In the genomic region with DNA sequence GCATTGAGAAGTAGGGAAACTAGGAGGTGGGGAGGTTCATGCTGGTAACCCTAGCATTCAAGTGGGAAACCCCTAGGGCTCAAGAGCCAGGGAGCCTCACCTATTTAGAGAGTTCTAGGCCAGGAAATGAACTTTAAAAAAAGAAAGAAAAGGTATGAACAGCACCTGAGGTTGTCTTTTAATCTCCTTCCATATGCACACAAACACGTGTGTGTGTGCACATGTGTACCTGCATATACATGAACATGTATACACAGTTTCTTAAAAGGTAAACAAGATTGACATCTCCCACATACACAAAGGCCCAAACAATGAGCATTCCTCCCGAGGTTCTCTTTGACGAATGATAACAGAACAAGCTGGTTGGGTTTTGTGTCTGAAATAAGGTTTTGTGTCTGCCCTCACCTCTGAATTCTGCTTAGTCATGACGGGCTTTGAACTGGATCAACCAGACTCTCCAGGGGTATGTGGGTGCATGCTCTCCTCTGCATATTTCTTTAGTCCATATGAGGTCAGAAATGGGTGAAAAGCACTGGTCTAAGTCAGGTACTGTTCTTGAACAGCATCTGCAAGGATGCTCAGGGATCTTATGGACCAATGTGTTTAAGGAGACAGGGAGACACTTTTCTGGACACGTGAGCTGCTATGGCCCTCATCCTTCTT, we compare ENCODE assay signal across 12 mouse cellular contexts. TPM values are rescaled to one million over a fixed set of nuclear protein-coding genes. Genes with fewer than 3 reads are reported as not detected.
A peak's percentile ranks its signal among the peaks of the same experiment; 100 is the strongest.
DNase-seq lines count a peak whose midpoint lies in the region; ATAC-seq and TF ChIP-seq lines count a peak whose summit lies in the region.
"Had no signal": no experiment of that assay in that cellular context is flagged by ENCODE, and none has a peak within 500 bp of the region (broad histone marks: within the 10 kb centered on the region; RNA-seq: fewer than 3 reads in every experiment).

No protein-coding gene starts in this region.

- WGBS in lung, embryonic 14.5 days: 70% methylated on average over 5 of the region's 5 CpGs
- 55% methylated on average over 5 of the region's 5 CpGs for WGBS in lung, adult 2 months
- WGBS in liver, postnatal 0 days (ENCODE audit: insufficient replicate concordance): 76% methylated on average over 5 of the region's 5 CpGs
- 83% methylated on average over 5 of the region's 5 CpGs for WGBS in forebrain, embryonic 16.5 days

- no peak for TF ChIP-seq EP300 in liver, postnatal 0 days (IDR thresholded peaks at IDR 0.05; ENCODE audit: low read depth)

- no peak for ATAC-seq in lung, embryonic 14.5 days (ENCODE audit: insufficient read depth)
- no peak for ATAC-seq in liver, postnatal 0 days
- no peak for ATAC-seq in forebrain, embryonic 16.5 days
- ATAC-seq: hindbrain, postnatal 0 days had no signal

- 0 out of 2 replicates have a peak, but pooled peaks cover 7% of the 10 kb centered on the region for H3K36me3 ChIP-seq in lung, embryonic 14.5 days (ENCODE audit: insufficient read depth)
- no peaks in the 10 kb centered on the region for H3K36me3 ChIP-seq in ES-E14 (ENCODE audit: control insufficient read depth, insufficient read depth, low read length, poor library complexity, severe bottlenecking)
- peaks cover 7% of the 10 kb centered on the region for H3K36me3 ChIP-seq in liver, postnatal 0 days (replicated peaks; ENCODE audit: insufficient read depth, low read length)
- H3K36me3 ChIP-seq in forebrain, embryonic 16.5 days (ENCODE audit: control insufficient read depth, insufficient read depth): no peaks in the 10 kb centered on the region; the same call in 1 of the 2 replicates

- H3K27me3 ChIP-seq in lung, embryonic 14.5 days (ENCODE audit: insufficient read depth, low read length): no peaks in the 10 kb centered on the region
- H3K27me3 ChIP-seq in liver, postnatal 0 days (ENCODE audit: insufficient read depth, low read length): no peaks in the 10 kb centered on the region
- H3K27me3 ChIP-seq in forebrain, embryonic 16.5 days (replicated peaks; ENCODE audit: control insufficient read depth, insufficient read depth, low read length): no peaks in the 10 kb centered on the region
- H3K27me3 ChIP-seq: embryonic facial prominence, embryonic 13.5 days had no signal

- TF ChIP-seq CTCF in lung, embryonic 14.5 days (IDR thresholded peaks at IDR 0.05; ENCODE audit: low read depth): no peak
- TF ChIP-seq CTCF in lung, adult 2 months (IDR thresholded peaks at IDR 0.05; ENCODE audit: insufficient read depth, low read length): no peak
- no peak for TF ChIP-seq CTCF in liver, postnatal 0 days (IDR thresholded peaks at IDR 0.05; ENCODE audit: low read depth)

- no peak overlapping the region for H3K4me3 ChIP-seq in lung, embryonic 14.5 days (ENCODE audit: low read depth, low read length)
- no peak overlapping the region for H3K4me3 ChIP-seq in lung, adult 2 months (replicated peaks; ENCODE audit: extremely low read depth, low read depth, low read length)
- H3K4me3 ChIP-seq in ES-E14 (ENCODE audit: insufficient read depth in 1 of 2, low read depth in 1 of 2, low read length in 2 of 2, poor library complexity in 1 of 2, severe bottlenecking in 1 of 2): no peak overlapping the region
- no peak overlapping the region for H3K4me3 ChIP-seq in liver, postnatal 0 days (ENCODE audit: low read depth, low read length)
- H3K4me3 ChIP-seq in forebrain, embryonic 16.5 days (replicated peaks; ENCODE audit: low read length): no peak overlapping the region
- H3K4me3 ChIP-seq: embryonic facial prominence, embryonic 13.5 days had no signal

- H3K4me1 ChIP-seq in lung, embryonic 14.5 days (ENCODE audit: insufficient read depth): peaks cover 13% of the 10 kb centered on the region; the same call in 1 of the 2 replicates
- H3K4me1 ChIP-seq in lung, adult 2 months (ENCODE audit: control insufficient read depth, insufficient read depth, low read length): peaks cover 21% of the 10 kb centered on the region
- H3K4me1 ChIP-seq in ES-E14 (ENCODE audit: control insufficient read depth in 2 of 2, insufficient read depth in 2 of 2, low read length in 2 of 2, poor library complexity in 1 of 2): peaks cover 5 to 25% of the 10 kb centered on the region in 2 experiments; a peak in 2 of 4 replicates
- peaks cover 34% of the 10 kb centered on the region for H3K4me1 ChIP-seq in liver, postnatal 0 days (ENCODE audit: insufficient read depth)
- peaks cover 27% of the 10 kb centered on the region for H3K4me1 ChIP-seq in forebrain, embryonic 16.5 days (replicated peaks; ENCODE audit: control insufficient read depth, insufficient read depth, low read length)

- DNase-seq in heart, adult 11 months: peak; percentile 78
- no peak for DNase-seq in heart, adult 18-20 months
- DNase-seq in lung, embryonic 14.5 days: no peak
- no peak for DNase-seq in lung, adult 2 months
- no peak for DNase-seq in ES-E14 (ENCODE audit: low read depth, low spot score)
- DNase-seq in liver, postnatal 0 days: no peak
- no peak for DNase-seq in kidney, adult 11 months
- DNase-seq: lung, adult 18-20 months; right cerebral cortex, postnatal 14 days had no signal

- TF ChIP-seq POLR2A in lung, adult 2 months (IDR thresholded peaks at IDR 0.05; ENCODE audit: borderline replicate concordance, extremely low read depth, low read depth, low read length): no peak

- no peak overlapping the region for H3K9ac ChIP-seq in lung, embryonic 14.5 days
- no peak overlapping the region; the same call in 1 of the 2 replicates for H3K9ac ChIP-seq in ES-E14 (ENCODE audit: insufficient read depth, low read depth, low read length, poor library complexity, severe bottlenecking)
- H3K9ac ChIP-seq in liver, postnatal 0 days (replicated peaks): no peak overlapping the region
- H3K9ac ChIP-seq in forebrain, embryonic 16.5 days (replicated peaks; ENCODE audit: low read depth, low read length): no peak overlapping the region
- H3K9ac ChIP-seq: embryonic facial prominence, embryonic 13.5 days had no signal

- H3K4me2 ChIP-seq in lung, embryonic 14.5 days: peak overlapping the region; percentile 94; the same call in 1 of the 2 replicates
- peak overlapping the region; percentile 75; the same call in 1 of the 2 replicates for H3K4me2 ChIP-seq in liver, postnatal 0 days (ENCODE audit: low read depth, low read length)
- H3K4me2 ChIP-seq in forebrain, embryonic 16.5 days (ENCODE audit: low read length): no peak overlapping the region

- H3K27ac ChIP-seq in lung, embryonic 14.5 days (ENCODE audit: low read depth): no peak overlapping the region
- no peak overlapping the region for H3K27ac ChIP-seq in ES-E14 (ENCODE audit: insufficient read depth, low read depth, low read length, poor library complexity, severe bottlenecking)
- no peak overlapping the region for H3K27ac ChIP-seq in liver, postnatal 0 days (ENCODE audit: low read depth)
- no peak overlapping the region for H3K27ac ChIP-seq in forebrain, embryonic 16.5 days (ENCODE audit: low read length)
- H3K27ac ChIP-seq: embryonic facial prominence, embryonic 13.5 days; hindbrain, postnatal 0 days had no signal

- in situ Hi-C loops in ES-E14 (cut with MboI; ENCODE audit: low sequenced_read_pairs in 2 of 2, unreplicated experiment in 2 of 2): no loop called here

- no peaks in the 10 kb centered on the region for H3K9me3 ChIP-seq in lung, embryonic 14.5 days (ENCODE audit: low read depth, low read length)
- H3K9me3 ChIP-seq in ES-E14 (ENCODE audit: control insufficient read depth, insufficient read depth, low read depth, low read length): no peaks in the 10 kb centered on the region
- no peaks in the 10 kb centered on the region for H3K9me3 ChIP-seq in liver, postnatal 0 days (ENCODE audit: low read length)
- no peaks in the 10 kb centered on the region for H3K9me3 ChIP-seq in forebrain, embryonic 16.5 days (ENCODE audit: control insufficient read depth, low read length)

TF ChIP-seq in ES-E14, 5 proteins besides CTCF, POLR2A, EP300 and RAD21:
- TF ChIP-seq MAFK (IDR thresholded peaks at IDR 0.05; ENCODE audit: insufficient read depth, low read depth, low read length): peak; percentile 58; the same call in 1 of the 2 replicates
- no peak for TF ChIP-seq ZC3H11A (IDR thresholded peaks at IDR 0.05; ENCODE audit: borderline replicate concordance, low read depth, low read length)
TF ChIP-seq in ES-E14: peak in this region for 1.

RNA-seq across cellular contexts. Expression of a gene that starts 2.5 kb away (rescaled TPM):
- total RNA-seq in heart, adult 18-20 months (2021): 10 to 100 TPM in 1 of 2 experiments, 1 to 10 TPM in 1; 8.4 to 11.5 TPM
- 16.3 and 19.5 TPM in 2 replicates for polyA plus RNA-seq in lung, embryonic 14.5 days (2014; fragmentation: Nextera tagmentation; extraction: Ambion mirVana)
- 19.9 and 21.9 TPM in 2 replicates for polyA plus RNA-seq in lung, adult 2 months (2012; rRNA removed)
- total RNA-seq in ES-E14 (2012; rRNA removed): 22.1 and 23.4 TPM in 2 replicates
- polyA plus RNA-seq in liver, postnatal 0 days (2015; fragmentation: Nextera tagmentation; extraction: Ambion mirVana): 32.4 and 36.9 TPM in 2 replicates
- polyA plus RNA-seq in forebrain, embryonic 16.5 days (2015; fragmentation: Nextera tagmentation; extraction: Ambion mirVana): 46.9 and 47.7 TPM in 2 replicates

RNA-seq across cellular contexts. Expression of a gene that starts 3.5 kb away (rescaled TPM):
- total RNA-seq in heart, adult 18-20 months (2021): 1 to 10 TPM; 3.0 to 3.1 TPM
- 5.7 and 6.5 TPM in 2 replicates for polyA plus RNA-seq in lung, embryonic 14.5 days (2014; fragmentation: Nextera tagmentation; extraction: Ambion mirVana)
- polyA plus RNA-seq in lung, adult 2 months (2012; rRNA removed): 5.1 and 5.5 TPM in 2 replicates
- total RNA-seq in ES-E14 (2012; rRNA removed): 2.1 and 2.5 TPM in 2 replicates
- 1.6 and 1.8 TPM in 2 replicates for polyA plus RNA-seq in liver, postnatal 0 days (2015; fragmentation: Nextera tagmentation; extraction: Ambion mirVana)
- 7.0 and 7.5 TPM in 2 replicates for polyA plus RNA-seq in forebrain, embryonic 16.5 days (2015; fragmentation: Nextera tagmentation; extraction: Ambion mirVana)

RNA-seq across cellular contexts. Expression of a gene that starts 58.1 kb away (rescaled TPM):
- total RNA-seq in heart, adult 18-20 months (2021): 10 to 100 TPM; 60.2 to 68.5 TPM
- 28.0 and 28.2 TPM in 2 replicates for polyA plus RNA-seq in lung, embryonic 14.5 days (2014; fragmentation: Nextera tagmentation; extraction: Ambion mirVana)
- 14.7 and 23.8 TPM in 2 replicates for polyA plus RNA-seq in lung, adult 2 months (2012; rRNA removed)
- 24.9 and 30.7 TPM in 2 replicates for total RNA-seq in ES-E14 (2012; rRNA removed)
- 13.8 and 15.7 TPM in 2 replicates for polyA plus RNA-seq in liver, postnatal 0 days (2015; fragmentation: Nextera tagmentation; extraction: Ambion mirVana)
- polyA plus RNA-seq in forebrain, embryonic 16.5 days (2015; fragmentation: Nextera tagmentation; extraction: Ambion mirVana): 35.6 and 42.7 TPM in 2 replicates
